Mouse (Mus musculus): ENCODE measurements around the gene Slc16a5. TPM values are rescaled to one million over a fixed set of nuclear protein-coding genes. Genes with fewer than 3 reads are reported as not detected.

Gene Slc16a5
- polyA plus RNA-seq, 1 experiment: 8.0 TPM

GRCm38 (mm10) chr11:115424666-115425065 lies 37.6 kb upstream of the Slc16a5 start:
- TF ChIP-seq CTCF (IDR thresholded peaks at IDR 0.05; ENCODE audit: extremely low read depth, insufficient read depth, insufficient read length, insufficient replicate concordance) (no peak), POLR2A (IDR thresholded peaks at IDR 0.05; ENCODE audit: low read depth, low read length) (no peak)
- no peak overlapping the region for H3K27ac ChIP-seq (ENCODE audit: insufficient read depth, low read length)
- WGBS: 83% methylated on average over 7 of the region's 7 CpGs
- peaks cover 12% of the 10 kb centered on the region for H3K36me3 ChIP-seq (ENCODE audit: control insufficient read depth, insufficient read depth, low read length)
- H3K4me3 ChIP-seq (ENCODE audit: extremely low read depth, insufficient read depth, insufficient read length): no peak overlapping the region
- no peak for DNase-seq (ENCODE audit: low read depth in 1 of 2, low spot score in 2 of 2)
- H3K27me3 ChIP-seq (ENCODE audit: control insufficient read depth, insufficient read depth, low read length): no peaks in the 10 kb centered on the region
- H3K4me1 ChIP-seq (ENCODE audit: control insufficient read depth, insufficient read depth, insufficient read length): no peaks in the 10 kb centered on the region; the same call in 1 of the 2 replicates

- H3K36me3 ChIP-seq (ENCODE audit: control insufficient read depth, insufficient read depth, low read length): peaks cover 22% of the 10 kb centered on the region
- no peak overlapping the region for H3K27ac ChIP-seq (ENCODE audit: insufficient read depth, low read length)
- DNase-seq (ENCODE audit: low read depth in 1 of 2, low spot score in 2 of 2): no peak
- no peak for TF ChIP-seq CTCF (IDR thresholded peaks at IDR 0.05; ENCODE audit: extremely low read depth, insufficient read depth, insufficient read length, insufficient replicate concordance)
- TF ChIP-seq POLR2A (IDR thresholded peaks at IDR 0.05; ENCODE audit: low read depth, low read length): no peak
- H3K4me1 ChIP-seq (ENCODE audit: control insufficient read depth, insufficient read depth, insufficient read length): no peaks in the 10 kb centered on the region; the same call in 1 of the 2 replicates
- WGBS: 80% methylated on average over 6 of the region's 6 CpGs
- no peak overlapping the region for H3K4me3 ChIP-seq (ENCODE audit: extremely low read depth, insufficient read depth, insufficient read length)
- no peaks in the 10 kb centered on the region for H3K27me3 ChIP-seq (ENCODE audit: control insufficient read depth, insufficient read depth, low read length)
Measured at GRCm38 (mm10) chr11:115425671-115426070, 36.6 kb upstream of the Slc16a5 start.

- Histone ChIP-seq H3K27ac (ENCODE audit: insufficient read depth, low read length) (peak overlapping the region; percentile 13; the same call in 1 of the 2 replicates), H3K4me3 (ENCODE audit: extremely low read depth, insufficient read depth, insufficient read length) (no peak overlapping the region)
- peak; percentile 47 for DNase-seq (ENCODE audit: low read depth in 1 of 2, low spot score in 2 of 2)
Measured at GRCm38 (mm10) chr11:115427482-115428331, 34.6 kb upstream of the Slc16a5 start.

GRCm38 (mm10) chr11:115429307-115429706 lies 33.0 kb upstream of the Slc16a5 start:
- Histone ChIP-seq H3K27ac (ENCODE audit: insufficient read depth, low read length) (no peak overlapping the region), H3K4me3 (ENCODE audit: extremely low read depth, insufficient read depth, insufficient read length) (no peak overlapping the region), H3K27me3 (ENCODE audit: control insufficient read depth, insufficient read depth, low read length) (no peaks in the 10 kb centered on the region), H3K4me1 (ENCODE audit: control insufficient read depth, insufficient read depth, insufficient read length) (no peaks in the 10 kb centered on the region), H3K36me3 (ENCODE audit: control insufficient read depth, insufficient read depth, low read length) (peaks cover 30% of the 10 kb centered on the region)
- no peak for DNase-seq (ENCODE audit: low read depth in 1 of 2, low spot score in 2 of 2)
- 84% methylated on average over 7 of the region's 7 CpGs for WGBS
- TF ChIP-seq POLR2A (IDR thresholded peaks at IDR 0.05; ENCODE audit: low read depth, low read length): no peak

More at GRCm38 (mm10) chr11:115427482-115428331, 34.6 kb upstream of the Slc16a5 start:
- WGBS: 58% methylated on average over 20 of the region's 20 CpGs
- H3K36me3 ChIP-seq (ENCODE audit: control insufficient read depth, insufficient read depth, low read length): peaks cover 30% of the 10 kb centered on the region
- H3K4me1 ChIP-seq (ENCODE audit: control insufficient read depth, insufficient read depth, insufficient read length): no peaks in the 10 kb centered on the region
- no peaks in the 10 kb centered on the region for H3K27me3 ChIP-seq (ENCODE audit: control insufficient read depth, insufficient read depth, low read length)
- TF ChIP-seq CTCF (IDR thresholded peaks at IDR 0.05; ENCODE audit: extremely low read depth, insufficient read depth, insufficient read length, insufficient replicate concordance) (peak; percentile 64; the same call in 1 of the 2 replicates), POLR2A (IDR thresholded peaks at IDR 0.05; ENCODE audit: low read depth, low read length) (no peak)

GRCm38 (mm10) chr11:115430561-115430960 lies 31.7 kb upstream of the Slc16a5 start:
- H3K4me1 ChIP-seq (ENCODE audit: control insufficient read depth, insufficient read depth, insufficient read length): no peaks in the 10 kb centered on the region; the same call in 1 of the 2 replicates
- H3K4me3 ChIP-seq (ENCODE audit: extremely low read depth, insufficient read depth, insufficient read length): no peak overlapping the region
- H3K27ac ChIP-seq (ENCODE audit: insufficient read depth, low read length): no peak overlapping the region
- H3K36me3 ChIP-seq (ENCODE audit: control insufficient read depth, insufficient read depth, low read length): peaks cover 25% of the 10 kb centered on the region
- WGBS: 94% methylated on average over 6 of the region's 6 CpGs
- no peaks in the 10 kb centered on the region for H3K27me3 ChIP-seq (ENCODE audit: control insufficient read depth, insufficient read depth, low read length)
- DNase-seq (ENCODE audit: low read depth in 1 of 2, low spot score in 2 of 2): no peak
- TF ChIP-seq CTCF (IDR thresholded peaks at IDR 0.05; ENCODE audit: extremely low read depth, insufficient read depth, insufficient read length, insufficient replicate concordance) (no peak), POLR2A (IDR thresholded peaks at IDR 0.05; ENCODE audit: low read depth, low read length) (no peak)

GRCm38 (mm10) chr11:115432814-115433213 lies 29.5 kb upstream of the Slc16a5 start:
- no peaks in the 10 kb centered on the region; the same call in 1 of the 2 replicates for H3K4me1 ChIP-seq (ENCODE audit: control insufficient read depth, insufficient read depth, insufficient read length)
- H3K36me3 ChIP-seq (ENCODE audit: control insufficient read depth, insufficient read depth, low read length): peaks cover 22% of the 10 kb centered on the region
- H3K27ac ChIP-seq (ENCODE audit: insufficient read depth, low read length): no peak overlapping the region
- no peak for TF ChIP-seq POLR2A (IDR thresholded peaks at IDR 0.05; ENCODE audit: low read depth, low read length)
- TF ChIP-seq CTCF (IDR thresholded peaks at IDR 0.05; ENCODE audit: extremely low read depth, insufficient read depth, insufficient read length, insufficient replicate concordance): no peak
- DNase-seq (ENCODE audit: low read depth in 1 of 2, low spot score in 2 of 2): no peak
- no peaks in the 10 kb centered on the region; the same call in 1 of the 2 replicates for H3K27me3 ChIP-seq (ENCODE audit: control insufficient read depth, insufficient read depth, low read length)
- 88% methylated on average over 4 of the region's 4 CpGs for WGBS
- no peak overlapping the region for H3K4me3 ChIP-seq (ENCODE audit: extremely low read depth, insufficient read depth, insufficient read length)

GRCm38 (mm10) chr11:115433342-115433741 lies 28.9 kb upstream of the Slc16a5 start:
- WGBS: 91% methylated on average over 6 of the region's 6 CpGs
- Histone ChIP-seq H3K4me3 (ENCODE audit: extremely low read depth, insufficient read depth, insufficient read length) (no peak overlapping the region), H3K27ac (ENCODE audit: insufficient read depth, low read length) (no peak overlapping the region), H3K4me1 (ENCODE audit: control insufficient read depth, insufficient read depth, insufficient read length) (no peaks in the 10 kb centered on the region; the same call in 1 of the 2 replicates), H3K36me3 (ENCODE audit: control insufficient read depth, insufficient read depth, low read length) (peaks cover 22% of the 10 kb centered on the region), H3K27me3 (ENCODE audit: control insufficient read depth, insufficient read depth, low read length) (no peaks in the 10 kb centered on the region; the same call in 1 of the 2 replicates)
- TF ChIP-seq POLR2A (IDR thresholded peaks at IDR 0.05; ENCODE audit: low read depth, low read length) (no peak), CTCF (IDR thresholded peaks at IDR 0.05; ENCODE audit: extremely low read depth, insufficient read depth, insufficient read length, insufficient replicate concordance) (no peak)
- no peak for DNase-seq (ENCODE audit: low read depth in 1 of 2, low spot score in 2 of 2)

Measured in spleen, adult 2 months (tissue).